Mouse (Mus musculus) olfactory bulb, adult 2 months (tissue): ENCODE results near the gene Abca5.

Experiments used
- CTCF ChIP-seq: fragments of 200-500 bp; IDR thresholded peaks from 2 replicates; pipeline ENCODE4 v1.5.1; 2012; ENCODE audit warnings: low read depth, mild to moderate bottlenecking, low read length, moderate library complexity; ENCODE audit not compliant: insufficient read depth
- POLR2A ChIP-seq: fragments of 200-500 bp; IDR thresholded peaks from 2 replicates; pipeline ENCODE4 v1.6.1; 2012; ENCODE audit warnings: mild to moderate bottlenecking, low read depth, low read length, moderate library complexity; ENCODE audit not compliant: insufficient read depth

DNA sequence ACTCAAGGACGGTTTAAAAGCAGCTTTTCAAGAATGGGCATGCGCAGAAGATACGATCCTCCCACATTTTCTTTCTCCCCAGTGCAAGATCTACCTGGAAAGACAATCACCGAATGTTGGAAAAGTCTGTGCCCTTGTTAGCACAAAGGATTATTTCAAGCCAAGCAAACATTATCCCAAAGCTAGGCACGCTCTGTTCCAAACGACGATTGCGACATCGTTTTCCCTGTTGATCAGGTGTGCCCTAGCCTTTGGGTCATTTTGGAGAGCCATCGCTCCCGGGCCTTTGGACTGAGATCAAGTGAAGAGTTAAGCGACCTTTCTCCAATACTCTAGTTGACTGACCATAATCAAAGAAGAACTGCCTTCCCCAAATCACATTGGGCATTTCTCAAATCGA, 30.1 kb upstream of the Abca5 start:
- TF ChIP-seq POLR2A (no peak), CTCF (no peak)
